Mouse (Mus musculus) lung, embryonic 16.5 days (tissue): ENCODE measurements around the gene Nup214. TPM values are rescaled to one million over a fixed set of nuclear protein-coding genes. Genes with fewer than 3 reads are reported as not detected.

Experiments used
- ATAC-seq: fragments of 200-750 bp; cut with Nextera tagmentation; 2 replicates; pipeline ENCODE4 v1.8.0; 2017; ENCODE audit warnings: low read depth, mild to moderate bottlenecking, moderate library complexity
- H3K27ac ChIP-seq: fragments of 300-500 bp; sonication (generic); 2 replicates; pipeline ENCODE4 v1.5.1; 2014; ENCODE audit warnings: mild to moderate bottlenecking, control low read depth, low read length
- H3K27me3 ChIP-seq: fragments of 300-500 bp; sonication (generic); 2 replicates; pipeline ENCODE4 v1.6.1; 2014; ENCODE audit warnings: low read depth, low read length, mixed read lengths; ENCODE audit not compliant: control insufficient read depth, insufficient read depth
- H3K36me3 ChIP-seq: fragments of 300-500 bp; sonication (generic); 2 replicates; pipeline ENCODE4 v1.6.1; 2014; ENCODE audit warnings: low read length; ENCODE audit not compliant: control insufficient read depth, insufficient read depth
- H3K4me1 ChIP-seq: fragments of 300-500 bp; sonication (generic); replicated peaks from 2 replicates; pipeline ENCODE4 v1.6.1; 2014; ENCODE audit warnings: low read length, mixed read lengths; ENCODE audit not compliant: control insufficient read depth, insufficient read depth
- H3K4me2 ChIP-seq: fragments of 300-500 bp; sonication (generic); 2 replicates; pipeline ENCODE4 v1.6.1; 2014; ENCODE audit warnings: low read depth, low read length, control low read depth
- H3K4me3 ChIP-seq: fragments of 300-500 bp; sonication (generic); 2 replicates; pipeline ENCODE4 v1.5.1; 2014; ENCODE audit warnings: mild to moderate bottlenecking, low read length, control low read depth
- H3K9ac ChIP-seq: fragments of 300-500 bp; sonication (generic); 2 replicates; pipeline ENCODE4 v1.6.1; 2014; ENCODE audit warnings: low read length, control low read depth
- H3K9me3 ChIP-seq: fragments of 300-500 bp; sonication (generic); 2 replicates; pipeline ENCODE4 v1.6.1; 2016; ENCODE audit warnings: low read length; ENCODE audit not compliant: control insufficient read depth
- WGBS: fragments of 180-500 bp; shearing (Covaris S2); extraction: QIAGEN DNeasy Blood & Tissue Kit; methylation state at CpG from one replicate; pipeline ENCODE4 v1.1.7; 2014; 5-methylcytosine and 5-hydroxymethylcytosine counted together
- polyA plus RNA-seq: library from polyadenylated mRNA; unstranded; fragments of >200 nt; fragmentation: Nextera tagmentation; extraction: Ambion mirVana; gene quantifications from 2 replicates; pipeline ENCODE4 v1.2.1, GENCODE M21; 2015

Nup214 gene
- polyA plus RNA-seq, 1 experiment from 2014 or later: 86.6 TPM

DNA sequence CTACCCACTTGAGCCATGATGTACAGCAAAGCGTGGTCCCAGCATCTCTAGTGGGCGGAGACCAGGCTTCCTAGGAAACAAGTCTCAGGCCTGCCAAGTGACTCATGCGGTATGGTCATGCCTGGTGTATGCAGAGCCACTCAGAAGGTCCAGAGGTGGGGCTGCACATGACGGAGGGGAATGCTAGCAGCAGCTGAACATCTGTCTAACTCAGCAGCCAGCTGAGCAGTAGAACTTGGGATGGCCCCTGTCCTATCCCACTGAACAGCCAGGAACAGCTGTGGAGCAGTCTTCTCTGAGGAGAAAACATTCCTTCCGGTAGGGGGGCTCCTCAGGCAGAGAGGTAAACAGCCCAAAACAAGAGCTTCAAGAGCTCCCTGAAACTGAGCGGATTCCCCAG, 25.8 kb upstream of the Nup214 start:
- H3K9me3 ChIP-seq: no peaks in the 10 kb centered on the region
- H3K9ac ChIP-seq: no peak overlapping the region
- H3K4me3 ChIP-seq: no peak overlapping the region
- 65% methylated on average over 6 of the region's 6 CpGs for WGBS
- no peak overlapping the region for H3K4me2 ChIP-seq
- H3K27ac ChIP-seq: no peak overlapping the region
- no peaks in the 10 kb centered on the region for H3K27me3 ChIP-seq
- no peaks in the 10 kb centered on the region for H3K36me3 ChIP-seq
- H3K4me1 ChIP-seq: peaks cover 4% of the 10 kb centered on the region; the same call in 1 of the 2 replicates
- no peak for ATAC-seq

DNA sequence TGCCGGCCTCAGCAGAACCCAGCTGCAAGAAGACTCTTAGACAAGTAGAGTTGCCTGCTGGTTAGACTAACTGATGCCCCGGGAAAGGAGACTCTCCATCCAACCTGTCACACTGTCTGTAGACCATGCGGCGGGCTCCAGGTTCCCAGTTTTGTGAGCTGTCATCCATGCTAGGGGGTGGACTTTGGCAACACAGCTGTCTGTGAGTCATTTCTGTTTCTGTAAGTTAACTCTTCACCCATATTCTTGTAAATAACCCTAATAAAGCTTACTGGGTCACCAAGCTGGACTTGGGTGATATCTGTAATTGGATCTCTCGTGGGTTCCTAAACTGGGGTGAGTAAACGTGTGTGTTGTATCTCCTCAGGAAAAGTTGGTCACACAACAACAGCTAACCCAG, 25.4 kb upstream of the Nup214 start:
- ATAC-seq: no peak
- no peak overlapping the region for H3K4me2 ChIP-seq
- H3K27me3 ChIP-seq: no peaks in the 10 kb centered on the region
- 65% methylated on average over 6 of the region's 6 CpGs for WGBS
- H3K4me3 ChIP-seq: no peak overlapping the region
- H3K27ac ChIP-seq: no peak overlapping the region
- H3K9me3 ChIP-seq: no peaks in the 10 kb centered on the region
- peaks cover 4% of the 10 kb centered on the region; the same call in 1 of the 2 replicates for H3K4me1 ChIP-seq
- H3K9ac ChIP-seq: no peak overlapping the region
- H3K36me3 ChIP-seq: no peaks in the 10 kb centered on the region

DNA sequence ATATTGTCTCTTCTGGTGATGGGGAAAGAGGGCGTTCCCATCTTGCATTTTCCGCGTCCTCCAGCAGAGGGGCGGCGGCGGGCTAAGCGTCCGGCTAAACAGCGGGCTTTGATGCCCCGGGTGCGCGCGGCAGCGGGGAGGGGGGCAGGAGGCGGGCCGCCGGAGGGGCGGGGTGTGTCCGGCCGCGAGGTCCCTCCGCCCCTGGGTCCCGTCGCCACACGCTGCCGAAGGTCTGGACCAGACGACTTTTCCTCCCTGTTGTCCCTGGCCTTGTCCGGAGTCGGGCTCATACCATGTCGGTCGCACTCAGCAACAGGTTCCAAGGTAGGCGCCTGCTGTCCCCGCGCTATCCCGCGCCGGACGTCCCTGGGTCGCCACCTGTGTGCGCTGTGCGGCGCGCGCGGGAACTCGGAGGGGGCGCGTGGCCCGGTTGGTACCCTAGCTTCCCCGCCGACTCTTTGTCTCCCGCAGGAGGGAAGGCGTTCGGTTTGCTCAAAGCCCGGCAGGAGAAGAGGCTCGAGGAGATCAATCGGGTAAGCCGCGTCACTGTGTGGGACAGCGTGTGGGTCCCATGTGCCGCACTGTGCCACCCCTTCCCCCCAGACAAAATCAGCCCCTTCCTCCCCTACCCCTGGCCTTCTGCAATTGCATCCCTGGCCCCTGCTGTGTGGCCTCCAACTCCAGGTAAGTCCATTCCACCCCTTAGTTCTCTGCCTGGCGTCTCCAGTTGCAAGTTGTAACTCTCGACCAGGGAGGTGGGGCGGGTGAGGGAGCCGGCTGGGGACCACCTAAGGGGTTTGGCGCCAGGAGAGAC, 24.0 kb upstream of the Nup214 start, which contains the start of gene Aif1l:
Gene Aif1l, plus strand, starts transcription at position 82 of the 814 bp plus-strand sequence.
- no peaks in the 10 kb centered on the region for H3K36me3 ChIP-seq
- no peaks in the 10 kb centered on the region for H3K9me3 ChIP-seq
- peak within 1 kb of the TSS; percentile 88 for H3K4me2 ChIP-seq
- H3K27me3 ChIP-seq: no peaks in the 10 kb centered on the region
- no peak within 1 kb of the TSS for H3K27ac ChIP-seq
- WGBS: under 1% methylated on average over 63 of the region's 66 CpGs
- peak; percentile 85 for ATAC-seq
- peak within 1 kb of the TSS; percentile 58 for H3K4me3 ChIP-seq
- H3K4me1 ChIP-seq: peaks cover 4% of the 10 kb centered on the region; the same call in 1 of the 2 replicates
- peak within 1 kb of the TSS; percentile 60 for H3K9ac ChIP-seq

DNA sequence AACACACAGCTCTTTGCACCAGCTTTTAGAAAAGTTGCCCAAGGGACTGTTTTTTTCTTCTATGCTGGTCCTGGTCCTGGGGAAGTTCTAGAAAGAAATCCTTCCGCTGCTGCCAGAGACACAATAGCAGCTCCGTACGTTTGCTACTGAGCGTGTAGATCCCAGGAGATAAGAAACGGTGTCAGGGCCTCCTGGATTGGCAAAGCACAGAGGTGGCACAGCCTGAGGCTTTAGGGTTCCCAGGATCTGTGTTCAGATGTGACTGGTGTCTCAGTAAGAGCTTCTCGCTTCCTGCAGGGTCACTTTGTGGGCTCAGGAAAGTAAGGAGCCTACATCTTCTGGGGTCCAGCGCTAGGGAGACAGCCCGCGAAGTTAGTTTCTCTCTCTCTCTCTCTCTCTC, 23.3 kb upstream of the Nup214 start:
- Histone ChIP-seq H3K36me3 (no peaks in the 10 kb centered on the region), H3K27me3 (no peaks in the 10 kb centered on the region), H3K4me2 (peak overlapping the region; percentile 88), H3K4me1 (peaks cover 4% of the 10 kb centered on the region; the same call in 1 of the 2 replicates), H3K9me3 (no peaks in the 10 kb centered on the region), H3K4me3 (peak overlapping the region; percentile 58), H3K9ac (peak overlapping the region; percentile 60), H3K27ac (no peak overlapping the region)
- ATAC-seq: no peak
- 20% methylated on average over 9 of the region's 9 CpGs for WGBS

DNA sequence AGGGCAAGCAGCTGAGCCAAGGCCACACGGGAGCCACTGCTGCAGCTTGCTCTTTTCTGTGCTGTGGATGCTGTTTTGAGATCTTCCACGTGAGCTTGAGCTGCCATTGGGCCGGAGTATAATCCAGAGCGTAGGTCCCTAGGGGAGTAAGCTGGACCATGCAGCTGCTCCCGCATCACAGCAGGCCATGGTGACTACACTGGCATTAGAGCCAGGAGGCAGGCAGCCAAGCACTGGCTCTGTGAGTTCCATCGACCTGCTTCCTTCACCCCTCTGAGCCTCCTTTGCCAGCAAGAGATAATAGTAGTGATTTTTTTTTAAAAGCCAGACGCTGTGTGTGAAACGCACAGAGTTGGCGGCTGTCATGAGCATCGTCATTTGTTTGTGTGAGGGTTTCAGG, 22.0 kb upstream of the Nup214 start:
- no peak overlapping the region for H3K27ac ChIP-seq
- no peak overlapping the region for H3K9ac ChIP-seq
- H3K27me3 ChIP-seq: no peaks in the 10 kb centered on the region
- peaks cover 4% of the 10 kb centered on the region; the same call in 1 of the 2 replicates for H3K4me1 ChIP-seq
- no peak for ATAC-seq
- H3K9me3 ChIP-seq: no peaks in the 10 kb centered on the region
- no peak overlapping the region for H3K4me3 ChIP-seq
- H3K36me3 ChIP-seq: no peaks in the 10 kb centered on the region
- WGBS: 86% methylated on average over 10 of the region's 10 CpGs
- no peak overlapping the region for H3K4me2 ChIP-seq

DNA sequence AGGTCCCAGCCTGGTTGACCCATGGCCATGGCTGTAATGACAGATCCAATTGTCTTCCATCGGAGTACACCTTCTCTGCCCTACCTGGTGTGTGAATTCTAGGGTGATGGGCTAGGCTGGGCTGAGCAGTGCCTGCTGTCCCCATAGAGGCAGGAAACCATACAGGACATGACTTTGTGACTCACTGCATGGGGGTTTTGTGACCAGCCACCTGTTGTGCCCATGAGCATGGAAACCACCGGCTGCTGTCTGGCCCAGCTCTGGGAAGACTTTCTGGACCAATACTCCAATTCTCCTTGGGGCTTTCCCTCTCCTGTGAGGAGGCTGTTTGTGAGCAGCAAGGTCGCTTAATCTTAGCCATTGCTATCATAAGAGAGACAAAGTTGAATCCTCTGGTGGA, 21.5 kb upstream of the Nup214 start:
- WGBS: 79% methylated on average over 3 of the region's 3 CpGs
- Histone ChIP-seq H3K36me3 (no peaks in the 10 kb centered on the region), H3K27me3 (no peaks in the 10 kb centered on the region), H3K9me3 (no peaks in the 10 kb centered on the region), H3K4me1 (peaks cover 4% of the 10 kb centered on the region; the same call in 1 of the 2 replicates), H3K4me2 (no peak overlapping the region), H3K27ac (no peak overlapping the region), H3K4me3 (no peak overlapping the region), H3K9ac (no peak overlapping the region)
- no peak for ATAC-seq

DNA sequence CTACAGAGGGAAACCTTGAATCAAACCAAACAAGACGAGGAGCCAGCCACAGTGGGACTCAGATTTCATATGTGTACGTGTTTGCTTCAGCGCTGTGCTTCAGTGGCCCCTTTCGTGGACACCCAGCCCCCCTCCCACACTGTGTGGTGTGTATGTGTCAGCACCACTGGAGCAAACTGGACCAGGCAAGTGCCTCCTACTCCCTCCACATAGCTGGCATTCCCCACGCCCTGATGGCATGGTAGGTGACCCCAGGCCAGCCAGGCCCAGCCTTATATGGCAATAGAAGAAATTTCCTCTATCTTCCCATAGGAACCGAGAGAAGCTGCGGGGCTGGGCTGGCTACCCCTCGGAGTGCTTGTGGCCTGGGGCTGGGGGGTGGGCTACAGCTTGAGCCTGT, 20.5 kb upstream of the Nup214 start:
- no peak overlapping the region for H3K9ac ChIP-seq
- no peaks in the 10 kb centered on the region for H3K36me3 ChIP-seq
- H3K27ac ChIP-seq: no peak overlapping the region
- 0 out of 2 replicates have a peak, but pooled peaks have one; percentile 34 for ATAC-seq
- H3K27me3 ChIP-seq: no peaks in the 10 kb centered on the region
- no peaks in the 10 kb centered on the region for H3K9me3 ChIP-seq
- H3K4me2 ChIP-seq: no peak overlapping the region
- no peak overlapping the region for H3K4me3 ChIP-seq
- 56% methylated on average over 8 of the region's 8 CpGs for WGBS
- peaks cover 4% of the 10 kb centered on the region; the same call in 1 of the 2 replicates for H3K4me1 ChIP-seq

DNA sequence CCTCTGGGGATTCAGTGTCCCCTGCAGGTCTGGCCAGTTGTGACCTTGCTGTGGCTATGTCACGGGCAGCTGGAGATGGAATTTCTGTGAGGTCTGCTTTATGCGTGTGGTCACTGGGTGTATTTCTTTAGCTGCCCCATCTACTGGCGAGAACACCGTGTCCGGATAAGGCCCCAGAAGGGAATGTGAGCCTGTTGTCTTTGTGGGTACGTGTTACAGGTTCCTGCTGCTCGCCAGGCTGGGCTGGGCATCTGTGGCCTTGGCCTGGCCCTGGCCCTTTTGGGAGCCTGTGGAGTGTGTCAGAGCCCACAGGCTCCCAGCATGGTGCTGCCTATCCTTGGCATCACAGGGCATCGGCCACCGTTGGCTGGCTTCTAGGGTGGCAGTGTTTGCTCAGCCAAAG, 19.5 kb upstream of the Nup214 start:
- ATAC-seq: no peak
- Histone ChIP-seq H3K27me3 (no peaks in the 10 kb centered on the region), H3K36me3 (no peaks in the 10 kb centered on the region), H3K4me3 (no peak overlapping the region), H3K4me1 (peaks cover 5% of the 10 kb centered on the region), H3K4me2 (no peak overlapping the region), H3K9me3 (no peaks in the 10 kb centered on the region), H3K27ac (no peak overlapping the region), H3K9ac (no peak overlapping the region)
- 85% methylated on average over 9 of the region's 9 CpGs for WGBS

DNA sequence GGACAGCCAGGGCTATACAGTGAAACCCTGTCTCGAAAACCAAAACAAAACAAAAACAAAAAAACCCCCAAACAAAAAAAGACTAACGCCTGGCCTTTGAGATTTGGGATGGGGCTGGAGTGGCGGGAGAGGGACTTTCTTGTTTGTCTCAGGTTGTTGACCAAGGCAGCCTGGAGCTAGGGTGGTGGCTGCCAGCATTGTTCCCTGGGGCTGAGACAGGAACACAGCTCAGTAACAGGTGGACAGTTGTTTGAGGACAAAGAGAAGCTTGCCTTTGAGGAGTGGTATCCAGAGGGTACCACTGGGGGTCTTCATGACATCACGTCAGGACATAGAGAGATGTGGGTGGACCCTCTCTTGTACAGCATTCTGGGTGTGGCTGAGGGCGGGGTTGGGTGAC, 18.6 kb upstream of the Nup214 start:
- Histone ChIP-seq H3K4me1 (peaks cover 6% of the 10 kb centered on the region), H3K4me2 (no peak overlapping the region), H3K27ac (no peak overlapping the region), H3K9me3 (no peaks in the 10 kb centered on the region), H3K27me3 (no peaks in the 10 kb centered on the region), H3K4me3 (no peak overlapping the region), H3K9ac (no peak overlapping the region), H3K36me3 (no peaks in the 10 kb centered on the region)
- 81% methylated on average over 5 of the region's 5 CpGs for WGBS
- ATAC-seq: no peak
